Mouse (Mus musculus) lung, adult 2 months (tissue): ENCODE data around the gene Ubqln4. TPM values are rescaled to one million over a fixed set of nuclear protein-coding genes. Genes with fewer than 3 reads are reported as not detected.

Experiments
- DNase-seq: peaks from one replicate; pipeline ENCODE4 v3.0.0; 2022
- H3K4me1 ChIP-seq: fragments of 200-500 bp; 2 replicates; pipeline ENCODE4 v1.6.1; 2011; ENCODE audit warnings: low read length; ENCODE audit not compliant: control insufficient read depth, insufficient read depth
- H3K4me3 ChIP-seq: fragments of 200-500 bp; replicated peaks from 2 replicates; pipeline ENCODE3; 2011; ENCODE audit warnings: low read depth, mild to moderate bottlenecking, control low read depth, low read length; ENCODE audit errors: extremely low read depth
- CTCF ChIP-seq: fragments of 200-500 bp; IDR thresholded peaks from 2 replicates; pipeline ENCODE4 v1.5.1; 2011; ENCODE audit warnings: mild to moderate bottlenecking, low read length, control low read depth; ENCODE audit not compliant: insufficient read depth
- POLR2A ChIP-seq: fragments of 200-500 bp; IDR thresholded peaks from 2 replicates; pipeline ENCODE4 v1.6.1; 2011; ENCODE audit warnings: low read depth, mild to moderate bottlenecking, control low read depth, low read length, borderline replicate concordance; ENCODE audit errors: extremely low read depth
- WGBS: fragments of 180-500 bp; shearing (Covaris S2); methylation state at CpG from one replicate; pipeline ENCODE4 v1.1.7; 2018; 5-methylcytosine and 5-hydroxymethylcytosine counted together
- polyA plus RNA-seq: library from polyadenylated mRNA; depleted of rRNA; stranded (reverse); fragments of >200 nt; gene quantifications from 2 replicates; pipeline ENCODE4 v1.2.3, GENCODE M21; 2012

Ubqln4 gene
- polyA plus RNA-seq, 1 experiment: 52.6 TPM

DNA sequence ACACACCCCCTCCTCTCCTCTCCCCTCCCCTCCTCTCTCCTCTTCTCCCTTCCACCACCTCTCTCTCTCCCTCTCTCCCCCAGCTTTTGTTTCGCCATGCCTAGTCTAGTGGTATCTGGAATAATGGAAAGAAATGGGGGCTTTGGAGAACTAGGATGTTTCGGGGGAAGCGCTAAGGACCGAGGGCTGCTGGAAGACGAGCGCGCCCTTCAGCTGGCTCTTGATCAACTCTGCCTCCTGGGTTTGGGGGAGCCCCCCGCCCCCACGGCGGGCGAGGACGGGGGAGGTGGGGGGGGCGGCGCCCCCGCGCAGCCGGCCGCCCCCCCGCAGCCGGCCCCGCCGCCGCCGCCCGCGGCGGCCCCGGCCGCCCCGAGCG, 21.3 kb upstream of the Ubqln4 start, which contains the start of gene Mex3a:
TSS of gene Mex3a (plus strand) at position 97 of the 376 bp plus-strand sequence.
- no peak for DNase-seq
- Histone ChIP-seq H3K4me1 (peaks cover 7% of the 10 kb centered on the region; the same call in 1 of the 2 replicates), H3K4me3 (peak within 1 kb of the TSS; percentile 76)
- WGBS: 0% methylated on average over 11 of the region's 31 CpGs
- no peak for TF ChIP-seq CTCF
- no peak for TF ChIP-seq POLR2A

DNA sequence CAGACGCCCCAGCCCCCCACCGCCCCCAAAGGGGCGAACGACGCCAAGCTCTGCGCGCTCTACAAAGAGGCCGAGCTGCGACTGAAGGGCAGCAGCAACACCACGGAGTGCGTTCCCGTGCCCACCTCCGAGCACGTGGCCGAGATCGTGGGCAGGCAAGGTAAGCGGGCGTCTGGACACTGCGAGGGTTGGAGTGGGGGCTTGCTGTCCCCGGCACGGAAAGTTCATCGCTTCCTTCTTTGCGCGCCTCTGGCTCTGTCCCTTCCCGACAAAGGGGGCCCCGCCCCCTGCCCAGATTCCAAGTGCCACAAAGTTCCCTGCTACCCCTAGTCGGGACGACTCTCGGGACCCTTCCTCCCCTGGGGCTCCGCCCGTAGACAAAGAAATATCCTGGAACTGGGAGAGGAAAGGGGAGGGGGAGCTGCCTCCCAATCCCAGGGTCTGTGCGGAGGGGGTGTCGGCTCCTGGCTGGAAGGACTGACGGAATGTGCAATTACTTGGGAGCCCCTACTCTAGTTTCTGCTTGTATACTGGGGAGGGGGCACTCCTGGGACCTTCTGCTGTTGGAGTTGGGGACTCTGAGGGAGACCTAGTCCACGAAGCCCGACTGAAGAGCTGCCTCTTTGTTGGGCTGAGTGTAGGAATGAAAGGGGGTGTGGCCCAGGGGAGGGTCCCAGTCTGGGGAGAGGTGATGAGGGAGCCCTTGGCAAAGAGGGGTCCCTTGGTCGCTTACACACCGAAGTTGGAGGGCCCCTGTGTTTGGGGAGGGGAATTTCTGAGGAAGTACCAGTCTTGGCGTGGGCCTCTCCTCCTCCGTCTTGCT, 20.7 kb upstream of the Ubqln4 start:
- TF ChIP-seq CTCF: no peak
- no peak for TF ChIP-seq POLR2A
- WGBS: 3% methylated on average over 39 of the region's 40 CpGs
- Histone ChIP-seq H3K4me3 (peak overlapping the region; percentile 55), H3K4me1 (peaks cover 7% of the 10 kb centered on the region; the same call in 1 of the 2 replicates)
- no peak for DNase-seq

DNA sequence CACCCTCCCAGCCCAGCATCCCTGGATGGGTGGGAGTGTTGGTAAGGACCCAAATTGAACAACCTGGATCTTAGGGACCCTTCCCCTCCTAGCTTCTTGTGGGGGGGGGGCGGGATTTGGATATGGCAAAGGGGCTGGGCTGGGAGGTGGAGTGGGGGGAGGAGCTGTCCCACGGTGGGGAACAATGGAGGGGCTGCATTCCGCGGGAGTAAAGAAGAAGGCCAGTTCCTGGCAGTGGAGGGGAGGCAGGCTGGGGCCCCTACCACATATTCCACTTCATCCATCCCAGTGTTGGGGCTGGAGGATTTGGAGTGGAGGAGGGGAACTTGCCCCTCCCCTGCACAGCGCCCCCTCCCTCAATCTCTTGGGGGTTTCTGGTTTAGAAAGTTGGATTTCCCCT, 19.9 kb upstream of the Ubqln4 start:
- H3K4me1 ChIP-seq: peaks cover 7% of the 10 kb centered on the region; the same call in 1 of the 2 replicates
- WGBS: 12% methylated on average over 5 of the region's 5 CpGs
- H3K4me3 ChIP-seq: no peak overlapping the region
- no peak for DNase-seq
- TF ChIP-seq CTCF: no peak
- no peak for TF ChIP-seq POLR2A

DNA sequence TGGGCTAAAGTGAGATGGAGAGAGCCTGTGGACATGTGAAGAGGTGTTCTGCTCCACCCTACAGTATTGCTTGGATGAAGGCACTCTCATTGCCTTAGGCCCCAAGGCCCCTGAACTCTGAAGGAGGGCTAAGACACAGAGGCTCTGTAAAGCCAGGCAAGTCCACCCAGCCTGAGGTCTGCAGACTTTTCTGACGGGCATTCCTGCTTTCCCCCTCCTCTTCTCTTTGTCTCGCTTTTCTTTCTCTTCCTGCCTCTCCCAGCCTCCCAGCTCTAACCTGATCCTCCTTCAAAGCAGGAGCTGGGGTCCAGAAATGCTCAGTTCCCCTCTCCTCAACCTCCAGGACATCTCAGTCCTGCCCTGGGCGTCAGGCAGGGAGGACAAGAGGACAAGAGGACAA, 18.6 kb upstream of the Ubqln4 start:
- DNase-seq: no peak
- Histone ChIP-seq H3K4me3 (no peak overlapping the region), H3K4me1 (peaks cover 7% of the 10 kb centered on the region; the same call in 1 of the 2 replicates)
- WGBS: 76% methylated on average over 3 of the region's 3 CpGs
- TF ChIP-seq CTCF: no peak

DNA sequence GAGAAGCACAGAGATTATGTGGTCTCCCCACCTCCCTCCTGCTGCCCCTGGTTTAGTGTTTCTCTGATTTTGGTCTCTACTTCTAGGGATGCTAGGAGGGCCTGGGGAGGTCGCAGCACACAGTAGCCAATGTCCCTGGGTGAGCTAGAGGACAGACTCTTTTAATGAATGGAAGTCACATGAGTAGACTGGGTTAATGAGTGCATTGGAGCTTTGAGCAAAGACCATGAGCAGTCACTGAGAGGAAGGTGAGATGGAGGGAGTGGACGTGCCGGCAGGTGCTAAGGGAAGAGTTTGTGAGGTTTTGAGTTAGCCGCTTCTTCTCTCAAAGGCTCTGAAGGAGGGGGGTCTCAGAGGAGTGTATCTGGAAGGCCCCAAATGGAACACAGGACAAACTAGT, 18.0 kb upstream of the Ubqln4 start:
- WGBS: 90% methylated on average over 4 of the region's 4 CpGs
- Histone ChIP-seq H3K4me3 (no peak overlapping the region), H3K4me1 (peaks cover 7% of the 10 kb centered on the region; the same call in 1 of the 2 replicates)
- TF ChIP-seq CTCF (no peak), POLR2A (no peak)
- DNase-seq: no peak

DNA sequence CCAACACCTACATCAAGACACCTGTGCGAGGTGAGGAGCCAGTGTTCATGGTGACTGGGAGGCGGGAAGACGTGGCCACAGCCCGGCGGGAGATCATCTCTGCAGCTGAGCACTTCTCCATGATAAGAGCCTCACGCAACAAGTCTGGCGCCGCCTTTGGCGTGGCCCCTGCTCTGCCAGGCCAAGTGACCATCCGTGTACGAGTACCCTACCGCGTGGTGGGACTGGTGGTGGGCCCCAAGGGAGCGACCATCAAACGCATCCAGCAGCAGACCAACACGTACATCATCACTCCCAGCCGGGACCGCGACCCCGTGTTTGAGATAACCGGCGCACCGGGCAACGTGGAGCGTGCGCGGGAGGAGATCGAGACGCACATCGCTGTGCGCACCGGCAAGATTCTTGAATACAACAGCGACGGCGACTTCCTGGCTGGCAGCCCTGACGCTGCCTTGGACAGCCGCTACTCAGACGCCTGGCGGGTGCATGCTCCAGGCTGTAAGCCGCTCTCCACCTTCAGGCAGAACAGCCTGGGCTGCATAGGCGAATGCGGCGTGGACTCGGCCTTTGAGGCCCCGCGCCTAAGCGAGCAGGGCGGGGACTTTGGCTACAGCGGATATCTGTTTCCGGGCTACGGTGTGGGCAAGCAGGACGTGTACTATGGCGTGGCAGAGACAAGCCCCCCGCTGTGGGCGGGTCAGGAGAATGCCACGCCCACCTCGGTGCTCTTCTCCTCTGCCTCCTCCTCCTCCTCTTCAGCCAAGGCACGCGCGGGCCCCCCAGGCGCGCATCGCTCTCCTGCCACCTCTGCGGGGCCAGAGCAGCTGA, 17.2 kb upstream of the Ubqln4 start:
- Histone ChIP-seq H3K4me3 (peak overlapping the region; percentile 72), H3K4me1 (peaks cover 7% of the 10 kb centered on the region; the same call in 1 of the 2 replicates)
- 17% methylated on average over 64 of the region's 64 CpGs for WGBS
- peak; percentile 84 for DNase-seq
- TF ChIP-seq CTCF (no peak), POLR2A (peak; percentile 90)

DNA sequence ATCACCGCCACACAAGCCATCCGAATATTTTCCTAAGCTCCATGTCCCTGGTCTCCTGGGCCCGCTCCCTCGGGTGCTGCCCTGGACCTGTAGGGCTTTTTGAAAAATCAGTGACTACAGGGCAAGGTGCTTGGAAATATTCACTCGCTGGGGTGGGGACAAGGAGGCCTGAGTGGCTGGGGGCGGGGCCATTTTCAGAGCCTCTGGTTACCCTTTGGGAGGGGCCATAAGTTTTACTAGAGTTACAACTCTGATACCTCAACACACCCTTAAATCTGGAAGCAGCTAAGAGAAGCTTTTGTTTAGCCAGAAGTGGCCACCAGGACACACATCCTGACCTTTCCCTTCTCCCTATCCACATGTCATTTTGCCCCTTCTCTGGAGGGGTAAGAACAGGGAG, 16.4 kb upstream of the Ubqln4 start:
- TF ChIP-seq POLR2A (no peak), CTCF (no peak)
- Histone ChIP-seq H3K4me1 (peaks cover 7% of the 10 kb centered on the region; the same call in 1 of the 2 replicates), H3K4me3 (peak overlapping the region; percentile 72)
- DNase-seq: no peak
- WGBS: 72% methylated on average over 6 of the region's 6 CpGs

DNA sequence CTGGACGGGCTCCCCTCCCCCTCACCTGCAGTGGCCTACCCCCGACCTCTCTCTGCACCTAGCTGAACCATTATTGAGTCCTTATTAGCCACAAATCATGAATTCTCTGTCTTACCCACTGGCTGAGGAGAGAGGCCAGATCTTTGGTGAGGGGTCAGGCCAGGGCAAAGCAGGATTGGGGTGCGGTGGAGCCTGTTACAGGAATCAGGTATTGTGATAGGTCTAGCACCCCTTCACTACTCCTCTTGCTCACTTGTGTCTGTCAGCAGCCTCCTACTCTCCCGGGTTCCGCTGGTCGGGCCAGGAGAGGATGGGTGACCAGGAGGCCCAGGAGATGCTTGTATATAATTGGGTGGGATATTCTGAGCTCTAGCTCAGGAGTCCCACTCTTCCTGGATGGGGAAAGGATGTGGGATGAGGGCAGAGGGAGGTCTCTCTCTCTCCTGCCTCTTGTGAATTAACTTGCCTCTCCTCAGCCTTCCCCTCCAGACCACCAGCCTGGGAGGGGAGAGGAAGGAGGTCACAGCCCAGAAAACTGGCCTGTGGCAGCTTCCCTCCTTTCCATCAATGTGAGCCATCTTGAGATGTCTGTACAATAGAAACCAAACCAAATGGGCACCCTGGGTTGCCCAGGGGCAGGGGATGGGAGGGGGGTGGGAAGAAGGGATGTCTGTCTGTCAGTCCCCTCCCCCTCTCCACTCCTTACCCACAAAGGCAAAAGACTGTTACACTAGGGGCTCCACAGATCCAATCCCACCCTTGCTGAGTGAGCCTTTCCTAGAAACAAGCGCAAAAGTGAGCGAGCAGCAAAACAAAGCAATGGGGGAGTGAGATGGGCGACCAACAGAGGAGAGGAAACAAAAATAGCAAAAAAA, 15.1 kb upstream of the Ubqln4 start:
- WGBS: 75% methylated on average over 9 of the region's 9 CpGs
- no peak for TF ChIP-seq POLR2A
- no peak for TF ChIP-seq CTCF
- peaks cover 4% of the 10 kb centered on the region; the same call in 1 of the 2 replicates for H3K4me1 ChIP-seq
- no peak for DNase-seq
- H3K4me3 ChIP-seq: no peak overlapping the region

DNA sequence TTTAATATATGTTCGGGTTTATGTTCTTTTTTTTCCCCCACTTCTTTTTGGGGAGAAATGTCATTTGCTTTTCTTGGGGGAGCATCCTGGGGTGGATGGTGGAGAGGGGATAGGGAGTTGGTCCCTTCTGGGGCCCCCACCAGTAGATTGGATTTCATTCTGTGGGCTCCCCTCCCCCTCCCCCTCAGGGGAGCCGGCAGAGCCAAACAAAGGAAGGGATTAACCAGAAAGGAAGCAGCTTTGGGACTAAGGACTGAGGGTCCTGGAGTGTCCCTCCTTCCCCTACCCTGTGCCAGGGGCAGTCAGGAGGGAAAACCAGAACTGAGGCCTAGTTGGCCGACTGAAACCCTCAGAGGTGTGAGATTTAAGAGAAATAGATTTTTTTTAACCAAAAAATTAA, 14.2 kb upstream of the Ubqln4 start:
- DNase-seq: no peak
- TF ChIP-seq CTCF (no peak), POLR2A (no peak)
- WGBS: 39% methylated on average over 3 of the region's 3 CpGs
- Histone ChIP-seq H3K4me3 (no peak overlapping the region), H3K4me1 (peaks cover 4% of the 10 kb centered on the region; the same call in 1 of the 2 replicates)
